Mouse (Mus musculus): ENCODE results near the gene Glrx. TPM values are rescaled to one million over a fixed set of nuclear protein-coding genes. Genes with fewer than 3 reads are reported as not detected.
"Not testable (repeated sequence)": the region's sequence is repeated elsewhere in the genome, so short reads cannot be mapped to it uniquely, and the experiment has no call there.

Gene Glrx
- total RNA-seq, 1 experiment from 2014 or later = 20.6 TPM

DNA sequence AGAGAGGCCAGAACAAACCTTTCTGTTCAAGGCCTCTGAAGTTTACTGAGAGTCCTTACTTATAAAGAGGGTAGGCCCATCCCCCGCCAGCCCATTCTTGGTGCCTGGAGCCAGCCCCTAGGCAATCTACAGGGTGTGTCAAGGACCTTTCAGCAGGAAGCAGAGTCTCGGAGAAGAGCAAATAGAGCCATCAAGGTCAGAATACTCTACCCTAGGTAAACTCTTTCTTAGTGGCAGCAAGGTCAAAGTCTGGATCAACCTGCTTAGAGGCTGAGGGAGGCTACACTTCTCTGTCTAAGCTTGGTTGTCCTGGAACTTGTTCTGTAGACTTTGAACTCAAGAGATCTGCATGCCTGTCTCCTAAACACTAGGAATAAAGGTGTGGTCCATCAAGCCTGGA, 4.2 kb upstream of the Glrx start:
- no peak for DNase-seq

DNA sequence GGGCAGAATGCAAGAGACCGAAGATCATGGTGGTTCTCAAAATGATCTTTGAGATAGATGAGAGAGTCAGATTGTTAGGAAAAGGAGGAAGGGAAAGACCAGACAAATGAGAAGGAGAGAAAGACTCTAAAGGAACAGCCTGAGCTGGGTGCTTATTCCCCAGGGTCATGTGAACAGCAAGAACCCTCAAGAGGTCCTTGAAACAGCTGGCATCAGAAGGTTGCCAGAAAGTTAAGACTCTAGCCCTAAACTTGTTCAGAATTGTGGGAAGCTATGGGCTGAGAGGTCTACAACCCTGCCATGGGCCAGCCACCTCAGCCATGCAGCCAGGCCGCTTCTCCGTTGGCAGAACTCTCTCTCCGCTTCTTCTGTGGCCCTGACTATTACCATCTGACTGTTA, 1.2 kb upstream of the Glrx start:
- no peak for DNase-seq

DNA sequence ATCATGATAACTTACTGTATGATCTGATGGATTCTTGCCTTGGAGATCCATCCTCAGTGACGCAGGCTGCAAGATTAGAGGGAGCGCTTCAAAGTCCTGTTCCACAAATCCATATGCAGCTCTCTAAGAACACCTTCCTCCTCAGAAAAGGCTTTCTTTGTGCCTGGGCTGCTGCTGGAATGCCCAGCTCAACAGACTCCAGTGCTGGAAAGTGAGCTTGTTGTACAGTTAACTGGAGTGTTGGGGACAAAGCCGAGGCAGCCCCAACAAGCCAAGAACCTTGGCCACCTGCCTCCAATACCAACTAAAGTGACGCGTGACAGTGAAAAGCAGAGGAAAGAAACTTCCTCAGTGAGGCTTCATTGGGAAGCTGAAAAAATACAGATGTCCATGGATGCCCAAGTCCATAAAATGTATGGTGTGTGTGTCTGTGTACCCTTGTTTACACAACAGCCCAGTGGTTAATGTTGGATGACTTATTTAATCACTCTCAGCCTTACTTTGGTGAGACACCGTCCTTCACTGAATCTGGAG, 1.2 kb downstream of the Glrx start:
- DNase-seq = no peak

DNA sequence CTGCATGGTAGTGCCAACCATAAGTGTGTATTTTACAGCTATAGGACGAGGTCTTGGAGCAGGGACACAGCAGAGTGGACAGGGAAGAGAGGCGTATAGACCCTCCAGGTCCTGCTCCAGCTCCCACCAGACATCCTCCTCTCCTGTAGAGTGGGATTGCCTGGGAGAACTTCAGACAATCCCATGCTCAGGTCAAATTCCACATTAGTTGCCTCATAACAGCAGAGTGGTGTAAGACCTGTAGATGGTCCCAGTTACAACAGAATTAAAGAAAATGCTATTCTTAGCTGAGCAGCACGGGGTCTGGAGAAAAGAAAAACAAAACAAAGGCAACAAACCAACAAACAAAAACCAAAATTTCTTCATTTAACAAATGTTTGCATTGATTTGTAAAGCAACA, 2.3 kb downstream of the Glrx start:
- no peak for DNase-seq

DNA sequence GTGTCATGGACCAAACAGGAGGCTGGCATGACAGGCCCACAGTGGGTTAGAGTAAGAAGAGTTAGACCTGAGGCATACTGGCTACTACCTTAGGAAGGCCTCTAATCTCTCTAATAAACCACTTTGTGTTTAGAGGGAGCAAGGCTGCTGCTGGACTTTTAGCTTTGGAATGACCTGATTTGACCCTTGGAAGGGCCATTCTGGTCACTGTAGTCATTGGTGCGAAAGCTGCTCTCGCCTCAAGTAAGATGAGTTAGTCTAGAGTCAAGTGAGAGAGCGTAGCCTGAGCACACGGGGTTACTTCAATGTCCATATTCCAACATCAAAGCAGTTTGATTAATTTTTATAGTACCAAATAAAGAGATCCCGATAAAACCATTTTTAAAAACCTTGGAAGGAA, 3.7 kb downstream of the Glrx start:
- no peak for DNase-seq

DNA sequence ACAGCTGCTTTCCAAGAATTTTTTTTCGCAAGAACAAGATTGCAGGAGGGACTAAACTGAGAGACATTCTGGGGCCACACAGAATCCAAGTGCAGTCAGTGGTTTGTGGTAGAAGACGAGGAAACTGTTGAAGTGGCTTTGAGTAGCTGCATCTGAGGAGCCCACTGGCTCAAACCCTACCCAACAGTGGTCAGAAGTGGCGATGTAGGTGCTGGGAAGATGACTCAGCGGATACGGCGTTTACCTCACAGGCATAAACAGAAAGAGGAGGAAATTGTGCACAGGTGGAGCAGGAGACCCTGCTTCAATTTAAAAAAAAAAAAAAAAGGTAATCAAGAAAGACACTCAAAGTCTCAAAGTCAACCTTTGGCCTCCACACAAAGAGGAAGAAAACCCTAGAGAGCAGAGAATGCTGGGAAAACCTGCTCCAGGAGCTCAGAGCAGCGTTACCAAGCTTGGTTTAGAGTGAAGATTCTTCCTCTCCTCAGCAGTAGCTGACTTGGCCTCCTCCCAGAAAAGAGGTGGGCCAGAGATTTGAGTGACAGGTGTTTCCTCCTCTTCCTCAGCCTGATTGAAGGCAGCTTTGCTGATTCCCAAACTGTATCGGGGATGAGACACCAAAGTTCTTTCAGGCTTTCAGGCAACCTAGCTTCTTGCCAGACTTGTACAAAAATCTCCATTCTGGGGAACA, 4.5 kb downstream of the Glrx start:
- no peak for DNase-seq

DNA sequence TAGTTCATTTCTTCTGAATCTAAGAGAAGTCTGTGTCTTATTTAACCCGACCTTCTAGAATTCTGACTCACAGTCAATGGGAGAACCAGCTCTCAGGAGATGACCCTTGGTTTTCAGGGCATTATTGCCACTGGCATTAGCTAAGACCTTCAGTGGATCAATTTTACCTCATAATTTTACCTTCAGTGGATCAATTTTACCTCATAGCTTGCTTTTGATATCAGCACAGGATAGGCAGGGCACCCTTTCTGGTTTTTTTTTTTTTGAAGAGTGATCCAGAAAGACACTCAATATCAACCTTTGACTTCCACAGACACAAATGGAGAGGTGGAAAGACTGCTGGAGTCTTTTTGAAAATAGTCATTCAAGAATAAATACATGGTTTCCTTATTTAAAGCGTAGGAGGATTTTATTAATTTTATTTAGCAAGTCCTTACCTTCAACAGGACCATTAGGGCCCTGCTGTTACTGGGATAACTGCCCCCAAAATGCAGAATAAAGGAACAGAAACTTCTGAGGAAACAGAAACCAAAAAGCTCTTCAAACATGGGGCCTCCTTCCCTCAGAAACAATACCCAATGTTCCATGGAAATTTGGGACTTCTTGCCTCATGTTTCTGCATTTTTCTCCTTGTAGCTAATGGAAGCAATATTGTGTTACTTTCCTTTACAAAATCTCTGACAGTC, 5.3 kb downstream of the Glrx start:
- DNase-seq = no peak

DNA sequence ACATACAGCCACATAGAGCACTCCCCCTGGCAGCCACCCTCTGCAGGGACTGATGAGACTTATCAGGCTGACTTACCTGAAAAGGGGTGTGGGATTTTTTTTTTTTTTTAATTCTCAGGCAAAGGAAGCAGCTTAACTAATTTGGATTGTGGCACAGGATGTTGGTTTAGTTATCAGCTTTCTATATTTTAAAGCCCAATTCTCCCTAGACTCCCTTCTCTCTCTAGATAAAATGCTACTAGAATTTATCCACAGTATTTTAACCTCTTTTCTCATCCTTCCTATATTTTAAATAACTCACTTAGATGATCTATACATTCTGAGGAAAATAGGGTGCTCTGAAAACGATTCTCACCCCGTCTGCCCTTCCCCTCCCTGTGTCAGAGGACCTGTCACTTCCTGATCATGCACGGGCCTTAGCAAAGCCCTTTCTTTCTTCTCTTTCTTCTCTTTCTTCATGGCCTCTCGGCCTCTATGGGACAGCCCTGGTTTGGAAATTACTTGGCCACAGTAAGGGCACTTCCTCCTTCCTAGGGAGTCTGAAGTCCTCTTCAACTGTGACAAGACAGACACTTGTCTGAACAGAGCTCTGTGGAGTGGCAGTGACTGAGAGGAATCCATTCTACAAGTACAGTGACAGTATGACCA, 6.0 kb downstream of the Glrx start:
- DNase-seq = no peak

DNA sequence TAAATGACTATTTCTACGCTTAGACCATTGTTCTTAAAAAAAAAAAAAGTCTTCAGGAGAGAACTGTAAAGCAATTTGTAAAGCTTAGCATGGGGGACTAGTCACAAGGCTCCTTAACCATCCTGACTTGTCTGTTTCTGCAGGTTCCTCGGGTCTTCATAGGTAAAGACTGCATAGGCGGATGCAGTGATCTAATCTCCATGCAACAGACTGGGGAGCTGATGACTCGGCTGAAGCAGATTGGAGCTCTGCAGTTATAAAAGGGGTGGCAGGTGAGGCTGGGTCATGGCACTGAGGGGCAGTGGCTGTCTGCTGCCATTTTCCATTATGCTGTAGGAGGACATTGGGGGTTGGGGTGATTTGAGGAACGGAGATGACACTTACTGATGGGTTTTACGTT, 7.4 kb downstream of the Glrx start:
- no peak for DNase-seq

DNA sequence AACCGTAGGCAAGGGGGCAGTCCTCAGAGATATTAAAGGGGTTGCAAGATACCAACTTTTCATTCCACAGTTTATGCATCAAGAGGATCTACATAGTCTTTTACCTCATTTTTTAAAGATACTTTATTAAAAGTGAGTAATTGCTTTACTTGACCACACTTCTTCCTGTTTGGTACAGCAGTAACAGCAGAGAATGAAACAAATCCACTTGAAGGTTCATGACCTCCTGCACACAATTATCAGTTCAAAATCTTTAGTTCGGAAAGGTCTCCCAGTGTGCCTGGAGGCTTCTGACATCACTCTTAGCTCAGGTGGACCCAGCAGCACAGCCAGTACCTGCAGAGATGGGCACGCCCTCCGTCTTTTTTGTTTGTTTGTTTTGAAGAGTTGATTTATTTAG, 12.4 kb downstream of the Glrx start:
- DNase-seq = no peak

DNA sequence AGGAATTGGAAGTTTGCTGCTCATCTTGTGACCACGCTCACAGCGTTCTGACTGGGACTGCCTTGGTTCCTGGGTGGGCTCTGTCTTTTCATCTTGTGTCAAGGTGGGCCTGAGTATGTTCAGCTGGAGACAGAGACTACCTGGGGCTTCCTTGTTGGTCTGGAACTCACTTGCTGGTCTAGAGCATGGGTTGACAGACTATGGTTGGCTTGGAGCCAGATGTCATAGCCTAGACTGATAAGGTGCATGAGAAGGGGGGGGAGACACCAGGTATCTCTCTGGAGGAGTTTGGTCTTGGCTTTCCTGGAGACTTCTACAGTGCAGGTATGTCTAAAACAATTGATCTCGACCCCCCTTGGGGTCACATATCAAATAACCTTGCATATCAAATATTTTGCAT, 13.4 kb downstream of the Glrx start:
- no peak for DNase-seq

DNA sequence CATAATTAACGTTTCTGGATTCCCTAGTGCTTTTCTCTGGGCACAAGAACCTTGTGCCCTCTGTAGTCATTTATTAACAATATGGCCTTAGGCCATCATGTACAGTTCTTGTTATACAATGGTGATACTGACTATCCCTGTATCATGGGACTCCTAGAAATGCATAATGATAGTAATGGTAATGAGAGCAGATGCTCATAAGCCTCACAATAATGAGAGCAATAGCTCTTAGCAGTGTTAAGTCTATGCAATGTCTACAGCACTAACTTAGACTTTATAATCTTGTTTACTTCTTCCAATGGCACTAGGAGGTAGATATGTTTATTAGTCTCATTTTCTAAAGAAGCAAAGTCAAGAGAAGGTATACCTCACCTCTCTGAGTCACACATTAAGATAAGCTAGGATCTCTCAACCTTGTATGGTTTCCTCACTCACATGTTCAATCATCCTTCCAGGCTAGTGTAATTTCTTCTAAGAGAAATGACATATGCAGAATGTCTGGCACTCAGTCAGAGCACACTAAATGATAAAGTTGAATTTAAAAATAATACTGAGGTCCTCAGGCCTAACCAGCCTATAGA, 19.7 kb downstream of the Glrx start:
- no peak for DNase-seq

DNA sequence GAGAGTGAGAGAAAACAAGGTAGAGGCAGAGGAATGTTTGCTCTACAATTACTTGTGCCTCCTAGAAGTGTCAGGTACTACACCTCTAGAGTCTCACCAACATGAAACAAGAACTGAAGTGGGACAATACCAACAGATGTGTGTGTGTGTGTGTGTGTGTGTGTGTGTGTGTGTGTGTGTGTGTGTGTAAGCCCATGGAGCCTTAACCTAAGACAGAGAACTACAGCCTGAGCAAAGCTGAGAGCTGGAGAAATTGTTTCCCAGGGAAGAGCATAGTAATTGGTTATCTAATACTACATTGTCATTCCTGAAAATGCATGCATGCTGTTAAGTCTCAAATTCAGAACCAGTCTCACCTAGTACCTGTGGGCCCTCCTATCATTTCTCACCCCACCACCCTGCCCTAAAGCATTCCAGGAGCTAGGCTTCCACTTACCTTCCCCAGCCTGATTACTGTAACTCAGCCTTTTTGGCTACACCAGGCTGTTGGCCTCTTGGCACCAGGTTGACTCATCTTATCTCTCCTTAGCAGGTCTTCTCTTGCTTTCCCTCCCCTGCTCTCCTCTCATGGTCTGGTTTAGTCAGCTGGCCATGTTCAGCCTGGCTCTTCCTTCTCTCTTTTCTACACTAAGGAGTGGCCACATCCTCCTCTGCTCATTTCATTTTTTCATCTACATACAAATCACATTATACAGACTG, 26.0 kb downstream of the Glrx start:
- no peak for DNase-seq

DNA sequence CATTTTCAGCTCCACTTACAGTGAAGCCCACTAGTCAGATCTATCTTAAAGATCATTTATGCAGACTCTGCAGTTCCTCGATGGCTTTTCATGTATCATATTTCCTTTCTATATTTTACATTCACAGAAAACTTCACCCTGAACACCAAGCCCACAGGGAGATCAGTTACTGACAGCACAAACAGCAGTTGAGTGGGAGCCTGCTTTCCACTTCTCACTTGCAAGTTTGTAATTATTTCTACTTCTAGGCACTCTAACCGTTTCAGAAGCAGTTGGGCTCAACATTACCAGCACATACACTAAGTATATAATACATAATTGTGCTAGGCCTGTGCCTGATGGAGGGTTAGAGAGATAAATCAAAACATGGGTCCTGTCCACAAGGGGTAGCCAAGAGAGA, 28.2 kb downstream of the Glrx start:
- DNase-seq = no peak

DNA sequence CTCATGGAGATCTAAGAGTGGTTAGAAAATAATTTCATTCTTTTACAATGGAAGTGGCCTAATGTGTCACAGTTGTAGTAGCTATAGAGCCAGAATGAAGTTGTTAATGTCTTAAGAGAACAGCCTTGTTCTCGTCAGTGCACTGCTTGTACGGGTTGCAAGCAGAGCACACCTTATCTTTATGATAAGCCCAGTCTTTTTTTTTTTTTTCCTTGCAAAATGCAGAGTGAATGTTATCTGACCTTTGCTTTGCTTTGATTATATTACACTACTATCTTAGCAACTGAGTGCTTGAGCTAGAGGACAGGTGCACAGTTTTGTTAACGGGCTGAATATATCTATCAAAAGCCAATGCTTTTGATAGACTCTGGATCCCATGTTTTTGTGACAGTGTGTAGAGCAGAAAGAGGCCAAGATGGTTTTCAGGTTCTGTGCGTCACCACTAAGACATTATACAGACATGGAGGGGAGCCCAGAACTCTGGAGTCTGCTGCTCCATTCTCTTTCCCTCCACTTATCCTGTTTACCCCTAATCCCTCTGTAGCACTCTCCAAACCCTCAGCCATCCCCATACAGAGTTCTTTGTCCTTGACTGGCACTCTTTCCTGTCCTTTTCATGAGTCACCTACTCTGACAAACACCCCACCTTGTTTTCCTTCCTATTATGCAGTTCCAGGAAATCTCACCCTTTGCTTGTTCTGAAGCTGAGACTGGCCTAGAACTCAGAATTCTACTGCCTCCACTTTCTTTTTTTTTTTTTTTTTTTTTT, 35.1 kb downstream of the Glrx start:
- DNase-seq = no peak

DNA sequence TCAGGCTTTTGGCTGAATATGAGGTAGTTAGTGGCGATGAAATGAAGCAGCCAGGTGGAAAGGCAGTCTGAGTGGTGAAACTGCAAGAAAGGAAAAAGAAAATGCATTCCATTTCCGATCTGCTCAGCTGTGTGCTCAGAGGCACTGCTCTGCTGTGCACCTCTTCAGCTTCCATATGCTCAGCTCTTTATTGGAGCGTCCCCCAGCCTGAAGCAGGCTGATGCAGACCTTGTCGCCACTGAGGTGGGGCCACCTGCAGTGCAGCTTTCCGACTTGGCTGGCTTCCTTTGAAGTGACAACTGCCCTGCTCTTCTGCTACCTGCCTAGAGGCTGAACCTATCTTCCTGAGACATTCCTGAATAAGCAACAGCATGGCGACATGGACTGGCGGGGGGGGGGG, 36.5 kb downstream of the Glrx start:
- DNase-seq = not testable (repeated sequence)

DNA sequence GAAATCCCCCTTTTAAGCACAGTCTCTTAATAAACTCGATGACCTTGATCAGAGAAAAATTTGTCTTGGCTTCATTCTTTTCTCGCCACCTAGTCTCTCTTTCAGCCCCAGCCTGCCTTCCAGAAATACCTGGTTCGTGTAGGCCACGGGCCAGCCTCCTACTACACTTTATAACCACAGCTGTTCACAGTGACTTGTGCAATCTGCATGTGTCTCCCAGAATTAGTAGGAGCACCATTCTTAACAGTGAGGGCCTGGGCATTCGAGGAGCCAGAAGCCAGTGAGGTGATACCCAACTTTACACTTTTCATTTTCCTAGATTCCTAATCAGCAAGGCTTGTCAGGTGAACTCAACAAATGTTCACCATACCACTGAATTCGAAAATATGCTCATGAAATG, 36.9 kb downstream of the Glrx start:
- no peak for DNase-seq

DNA sequence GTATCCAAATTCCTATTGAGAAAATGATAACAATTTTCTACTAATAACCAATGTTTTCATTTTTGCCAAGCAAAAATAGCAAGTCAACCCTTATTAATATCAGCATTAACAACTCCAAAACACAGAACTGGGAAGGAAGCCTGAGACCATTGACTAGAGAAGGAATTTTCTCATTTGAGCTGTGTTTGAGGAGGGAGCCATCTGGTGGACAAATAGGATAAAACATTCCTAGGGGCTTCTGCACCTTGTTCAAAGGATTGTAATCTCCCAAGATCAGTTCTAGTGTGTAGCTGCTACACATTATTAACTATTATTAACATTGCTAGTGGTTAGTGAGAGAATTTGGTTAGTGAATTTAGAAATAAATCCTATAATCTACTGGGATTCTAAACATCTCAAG, 38.2 kb downstream of the Glrx start:
- no peak for DNase-seq

DNA sequence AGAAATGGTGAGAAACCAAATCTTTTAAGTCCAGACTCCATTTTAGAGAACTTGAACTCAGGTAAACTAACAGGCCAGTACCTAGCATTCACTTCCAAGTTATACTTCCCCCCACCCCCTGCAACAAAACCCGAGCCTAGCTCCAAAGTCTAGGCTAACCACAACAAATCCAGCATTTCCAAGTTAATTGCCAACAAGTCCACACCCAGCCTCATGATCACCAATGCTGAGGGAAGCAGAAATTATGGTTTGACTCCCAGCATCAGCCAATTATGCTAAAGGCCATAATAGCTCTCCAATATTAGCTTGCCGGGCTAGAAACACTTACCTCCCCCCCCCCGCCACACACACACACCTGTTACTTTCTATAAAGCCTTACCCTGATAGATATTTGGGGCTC, 40.1 kb downstream of the Glrx start:
- DNase-seq = no peak

DNA sequence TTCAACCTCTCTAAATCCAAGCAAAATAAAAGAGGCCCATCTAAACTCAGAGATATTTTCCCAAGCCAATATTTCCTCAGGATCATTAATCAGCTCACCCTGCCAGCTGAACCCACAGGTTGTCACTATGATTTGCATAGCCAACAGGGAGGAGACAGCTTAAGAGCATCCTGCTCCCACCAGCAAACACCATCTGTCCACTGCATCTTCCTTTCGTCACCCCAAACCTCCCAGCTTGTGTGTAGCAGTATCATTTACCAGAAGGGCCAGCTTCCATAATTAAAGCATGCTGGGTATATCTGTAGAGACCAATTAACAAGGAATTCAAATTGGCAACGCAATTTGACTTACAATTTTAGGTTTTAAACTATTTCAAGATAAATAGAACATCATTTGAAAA, 40.8 kb downstream of the Glrx start:
- DNase-seq = no peak

DNA sequence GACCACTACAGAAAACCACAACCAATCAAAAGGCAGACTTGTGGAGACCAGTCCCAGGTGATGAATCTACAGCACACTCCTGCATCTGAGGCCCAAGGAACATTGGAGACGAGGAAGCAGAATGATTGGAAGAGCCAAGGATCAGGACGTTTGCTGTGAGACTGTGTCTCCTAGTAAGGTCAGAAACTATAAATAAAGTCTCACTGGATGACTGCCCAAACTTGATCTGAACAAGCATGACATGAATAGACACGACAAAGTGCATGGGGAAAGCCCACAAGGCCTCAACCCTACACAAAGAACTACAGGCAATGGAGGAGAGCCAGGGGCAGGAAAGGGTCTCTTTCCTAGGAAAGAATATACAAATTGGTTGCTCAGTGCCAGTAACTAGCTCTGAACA, 44.1 kb downstream of the Glrx start:
- no peak for DNase-seq

DNA sequence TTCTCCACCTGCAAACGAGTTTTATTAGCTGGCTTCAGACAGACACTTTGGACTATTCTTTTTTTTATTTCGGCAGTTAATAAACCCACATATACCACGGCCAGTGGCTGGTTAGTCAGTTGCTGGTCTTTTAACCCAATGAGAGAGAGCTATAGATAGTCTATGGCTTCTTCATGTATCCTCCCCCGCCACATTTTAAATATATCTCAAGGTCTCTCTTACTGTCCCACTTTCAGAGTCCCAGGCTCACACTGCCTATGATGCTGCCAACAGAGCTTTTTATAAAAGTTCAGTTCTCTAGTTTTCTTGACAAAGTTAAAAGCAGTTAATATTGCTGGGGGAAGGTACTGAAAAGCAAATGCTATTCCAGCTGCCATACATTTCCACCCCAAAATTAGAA, 52.2 kb downstream of the Glrx start:
- DNase-seq = no peak

All from adrenal gland, postnatal 25 days (tissue).